Mouse (Mus musculus): ENCODE results near the gene Msh3.

DNA sequence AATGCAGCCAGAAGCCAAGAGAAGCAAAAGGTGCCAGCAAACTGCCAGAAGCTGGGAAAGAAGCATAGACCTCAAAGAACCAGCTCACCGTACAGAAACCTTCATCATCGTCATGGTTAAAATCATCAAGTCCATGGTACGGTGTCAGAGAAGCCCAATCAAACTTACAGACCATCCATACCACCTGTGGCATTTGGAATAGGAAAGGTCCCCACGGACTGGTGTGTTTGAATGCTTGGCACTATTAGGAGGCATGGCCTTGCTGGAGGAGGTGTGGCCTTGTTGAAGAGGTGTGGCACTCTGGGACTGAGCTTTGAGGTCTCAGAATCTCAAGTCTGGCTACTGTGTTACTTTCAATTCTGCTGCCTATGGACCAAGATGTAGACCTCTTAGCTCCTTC lies 58.3 kb downstream of the Msh3 start:
- TF ChIP-seq CTCF (IDR thresholded peaks at IDR 0.05) (no peak), EP300 (IDR thresholded peaks at IDR 0.05; ENCODE audit: insufficient read depth, low read depth, low read length) (no peak), POLR2A (IDR thresholded peaks at IDR 0.05; ENCODE audit: insufficient read depth, low read depth, low read length) (no peak)
